In the genomic region with DNA sequence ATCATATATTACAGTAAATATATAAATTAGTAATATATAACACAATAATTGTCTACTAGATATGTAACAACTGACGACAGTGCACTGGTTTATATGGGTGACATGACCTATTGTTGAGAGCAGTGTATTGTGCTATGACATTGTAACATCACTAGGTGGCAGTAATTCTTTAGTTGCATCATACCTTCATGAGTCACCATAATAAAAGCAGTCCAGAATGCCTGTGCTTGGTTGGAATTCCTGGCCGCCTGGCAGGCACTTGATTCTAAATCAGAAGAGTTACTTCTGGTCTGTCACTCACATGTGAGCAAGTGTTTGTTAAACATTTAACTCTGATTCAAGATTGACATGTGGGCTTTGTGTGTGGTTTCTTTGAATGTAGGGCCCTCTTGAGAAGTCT, we compare ENCODE assay signal across 9 mouse cellular contexts. TPM values are rescaled to one million over a fixed set of nuclear protein-coding genes. Genes with fewer than 3 reads are reported as not detected.
DNase-seq lines count a peak whose midpoint lies in the region; ATAC-seq and TF ChIP-seq lines count a peak whose summit lies in the region.
"Had no signal": no experiment of that assay in that cellular context is flagged by ENCODE, and none has a peak within 500 bp of the region (broad histone marks: within the 10 kb centered on the region; RNA-seq: fewer than 3 reads in every experiment).

No protein-coding gene starts in this region.

- H3K9ac ChIP-seq in embryonic facial prominence, embryonic 14.5 days (ENCODE audit: low read depth, low read length), result no peak overlapping the region
- H3K9ac ChIP-seq: embryonic facial prominence, embryonic 13.5 days had no signal

- TF ChIP-seq POLR2A in kidney, adult 2 months (IDR thresholded peaks at IDR 0.05; ENCODE audit: low read depth, low read length), result no peak

- no peaks in the 10 kb centered on the region for H3K27me3 ChIP-seq in embryonic facial prominence, embryonic 14.5 days (replicated peaks; ENCODE audit: control insufficient read depth, insufficient read depth, low read length)
- no peaks in the 10 kb centered on the region for H3K27me3 ChIP-seq in kidney, adult 2 months (replicated peaks; ENCODE audit: control insufficient read depth, insufficient read depth, low read length)
- H3K27me3 ChIP-seq: embryonic facial prominence, embryonic 13.5 days had no signal

- DNase-seq in left cerebral cortex, adult 11 months (ENCODE audit: low spot score), result peak; percentile 49
- DNase-seq in left cerebral cortex, adult 8-10 months (ENCODE audit: low spot score in 2 of 2), result no peak
- peak; percentile 14 for DNase-seq in adrenal gland, adult 8-10 months
- peak; percentile 27 for DNase-seq in embryonic facial prominence, embryonic 14.5 days (ENCODE audit: low spot score)
- DNase-seq in kidney, adult 2 months, result peak; percentile 59
- DNase-seq in lung, postnatal 10 days, result peak; percentile 20
- no peak for DNase-seq in thymus, adult 18-20 months

- no peaks in the 10 kb centered on the region for H3K4me1 ChIP-seq in embryonic facial prominence, embryonic 14.5 days (ENCODE audit: control insufficient read depth, insufficient read depth, low read length)
- peaks cover 2% of the 10 kb centered on the region; the same call in 1 of the 2 replicates for H3K4me1 ChIP-seq in kidney, adult 2 months (ENCODE audit: control insufficient read depth, insufficient read depth, low read length)
- H3K4me1 ChIP-seq: embryonic facial prominence, embryonic 13.5 days had no signal

- H3K9me3 ChIP-seq in embryonic facial prominence, embryonic 14.5 days (ENCODE audit: control insufficient read depth, low read length), result no peaks in the 10 kb centered on the region
- H3K9me3 ChIP-seq: embryonic facial prominence, embryonic 13.5 days had no signal

- H3K36me3 ChIP-seq in embryonic facial prominence, embryonic 14.5 days (ENCODE audit: control insufficient read depth, insufficient read depth, low read length), result no peaks in the 10 kb centered on the region
- H3K36me3 ChIP-seq in kidney, adult 2 months (ENCODE audit: control insufficient read depth, insufficient read depth, low read length), result no peaks in the 10 kb centered on the region
- H3K36me3 ChIP-seq: embryonic facial prominence, embryonic 13.5 days had no signal

- peak; percentile 47 for TF ChIP-seq CTCF in kidney, adult 2 months (conservative IDR thresholded peaks at IDR 0.05; ENCODE audit: insufficient read depth, insufficient read length, low read depth, low read length)

- no peak overlapping the region for H3K27ac ChIP-seq in embryonic facial prominence, embryonic 14.5 days (replicated peaks; ENCODE audit: low read depth, low read length)
- H3K27ac ChIP-seq in kidney, adult 2 months (ENCODE audit: insufficient read depth, low read depth, low read length), result no peak overlapping the region
- H3K27ac ChIP-seq: embryonic facial prominence, embryonic 13.5 days had no signal

- H3K4me3 ChIP-seq in embryonic facial prominence, embryonic 14.5 days (ENCODE audit: low read depth, low read length), result no peak overlapping the region
- no peak overlapping the region for H3K4me3 ChIP-seq in kidney, adult 2 months (ENCODE audit: insufficient read depth, low read depth, low read length)
- H3K4me3 ChIP-seq: embryonic facial prominence, embryonic 13.5 days had no signal

- no peak overlapping the region for H3K4me2 ChIP-seq in embryonic facial prominence, embryonic 14.5 days (ENCODE audit: low read depth, low read length)
- H3K4me2 ChIP-seq: embryonic facial prominence, embryonic 13.5 days had no signal

- 26% methylated on average over 2 of the region's 2 CpGs for WGBS in embryonic facial prominence, embryonic 14.5 days
- WGBS in kidney, adult 2 months, result 16% methylated on average over 2 of the region's 2 CpGs

- ATAC-seq in embryonic facial prominence, embryonic 14.5 days (ENCODE audit: low read depth), result no peak; the same call in 1 of the 2 replicates
- no peak for ATAC-seq in erythroid progenitor cell, adult 5-6 weeks (replicated peaks; ENCODE audit: low FRiP score, poor library complexity, severe bottlenecking)

RNA-seq across cellular contexts. Expression of gene Crbn, which starts 5.0 kb away (rescaled TPM):
- 100 to 1,000 TPM in 3 of 4 experiments, 10 to 100 TPM in 1; 99.0 to 118 (median 107) TPM for total RNA-seq in left cerebral cortex, adult 8-10 months (2022)
- 10 to 100 TPM; 73.5 to 79.2 (median 73.9) TPM for total RNA-seq in adrenal gland, adult 8-10 months (2022)
- 42.0 and 50.3 TPM in 2 replicates for polyA plus RNA-seq in embryonic facial prominence, embryonic 14.5 days (2014; fragmentation: Nextera tagmentation; extraction: Ambion mirVana)
- polyA plus RNA-seq in kidney, adult 2 months (2012; rRNA removed), result 14.0 and 17.7 TPM in 2 replicates
- total RNA-seq in erythroid progenitor cell, adult 5-6 weeks (2015; ENCODE audit: low replicate concordance), result 12.6 and 16.3 TPM in 2 replicates
- total RNA-seq in erythroid progenitor cell, adult 5-6 weeks (2017; ENCODE audit: low replicate concordance), result 23.9 and 35.3 TPM in 2 replicates

RNA-seq across cellular contexts. Expression of gene Trnt1, which starts 36.0 kb away (rescaled TPM):
- 10 to 100 TPM; 46.1 to 56.2 (median 49.9) TPM for total RNA-seq in left cerebral cortex, adult 8-10 months (2022)
- total RNA-seq in adrenal gland, adult 8-10 months (2022), result 10 to 100 TPM; 47.8 to 64.1 (median 55.2) TPM
- 58.7 and 65.7 TPM in 2 replicates for polyA plus RNA-seq in embryonic facial prominence, embryonic 14.5 days (2014; fragmentation: Nextera tagmentation; extraction: Ambion mirVana)
- polyA plus RNA-seq in kidney, adult 2 months (2012; rRNA removed), result 6.9 and 9.4 TPM in 2 replicates
- total RNA-seq in erythroid progenitor cell, adult 5-6 weeks (2015; ENCODE audit: low replicate concordance), result 13.7 and 18.4 TPM in 2 replicates
- 34.0 and 39.9 TPM in 2 replicates for total RNA-seq in erythroid progenitor cell, adult 5-6 weeks (2017; ENCODE audit: low replicate concordance)

RNA-seq across cellular contexts. Expression of gene Il5ra, which starts 56.1 kb away (rescaled TPM):
- total RNA-seq in left cerebral cortex, adult 8-10 months (2022), result not detected
- total RNA-seq in adrenal gland, adult 8-10 months (2022), result under 1 TPM in 1 of 4 experiments, not detected in 3; 0.13 TPM
- 0.12 and 0.31 TPM in 2 replicates for polyA plus RNA-seq in embryonic facial prominence, embryonic 14.5 days (2014; fragmentation: Nextera tagmentation; extraction: Ambion mirVana)
- polyA plus RNA-seq in kidney, adult 2 months (2012; rRNA removed), result 0.37 and 0.94 TPM in 2 replicates
- 3.6 TPM in 1 of 2 replicates, not detected in the other for total RNA-seq in erythroid progenitor cell, adult 5-6 weeks (2015; ENCODE audit: low replicate concordance)
- 2.4 and 2.9 TPM in 2 replicates for total RNA-seq in erythroid progenitor cell, adult 5-6 weeks (2017; ENCODE audit: low replicate concordance)
- polyA plus RNA-seq: embryonic facial prominence, embryonic 13.5 days had no signal

Comparison
In these comparisons a context has a peak if more than half of its experiments do, and no peak if none do; other contexts are left out.
1. DNase-seq: peak in left cerebral cortex, adult 11 months (single experiment), adrenal gland, adult 8-10 months (single experiment), embryonic facial prominence, embryonic 14.5 days (single experiment), kidney, adult 2 months (single experiment) and lung, postnatal 10 days (single experiment); none in left cerebral cortex, adult 8-10 months (0 of 2) and thymus, adult 18-20 months (0 of 2).